Mouse (Mus musculus) CH12.LX (cell line): ENCODE data around the gene Eif4g3. TPM values are rescaled to one million over a fixed set of nuclear protein-coding genes. Genes with fewer than 3 reads are reported as not detected.

Experiments
- DNase-seq: peaks from one replicate; pipeline ENCODE4 v3.0.0-alpha.2; 2013; ENCODE audit errors: extremely low read depth
- H3K27ac ChIP-seq: 2 replicates; pipeline ENCODE4 v1.5.1; 2012; ENCODE audit warnings: low read depth, mild to moderate bottlenecking, control low read depth, moderate library complexity; ENCODE audit not compliant: insufficient read depth
- H3K27me3 ChIP-seq: replicated peaks from 2 replicates; pipeline ENCODE3; 2012; ENCODE audit warnings: inconsistent platforms
- H3K36me3 ChIP-seq, 2 experiments: replicated peaks in 1 of 2; 2 replicates each; pipeline versions ENCODE3 to v1.6.1; 2012; ENCODE audit warnings: inconsistent platforms in 1 of 2, low read length in 1 of 2, mild to moderate bottlenecking in 1 of 2, mixed read lengths in 1 of 2, moderate library complexity in 1 of 2; ENCODE audit not compliant: control insufficient read depth in 1 of 2, insufficient read depth in 1 of 2
- H3K4me1 ChIP-seq, 2 experiments: 2 replicates each; pipeline ENCODE4 v1.6.1; 2012; ENCODE audit warnings: inconsistent platforms in 1 of 2, moderate library complexity in 1 of 2; ENCODE audit not compliant: insufficient read depth in 2 of 2, control insufficient read depth in 1 of 2
- H3K4me2 ChIP-seq: 2 replicates; pipeline ENCODE4 v1.6.1; 2012; ENCODE audit warnings: low read depth, mild to moderate bottlenecking, control low read depth; ENCODE audit not compliant: poor library complexity, insufficient read depth, severe bottlenecking
- H3K4me3 ChIP-seq, 3 experiments: fragments of 150-350 bp in 1 of 3; sonication (generic) in 1 of 3; replicated peaks in 1 of 3; 2 replicates each; pipeline versions ENCODE3 to v1.5.1; 2011 to 2012; ENCODE audit warnings: low read depth in 2 of 3, low read length in 2 of 3, mild to moderate bottlenecking in 2 of 3, moderate library complexity in 2 of 3, control low read depth in 1 of 3, improper control_type of control experiment in 1 of 3, inconsistent platforms in 1 of 3, mixed read lengths in 1 of 3; ENCODE audit not compliant: poor library complexity in 1 of 3
- H3K79me2 ChIP-seq: replicated peaks from 2 replicates; pipeline ENCODE4 v1.6.1; 2012; ENCODE audit warnings: mild to moderate bottlenecking, moderate library complexity; ENCODE audit not compliant: control insufficient read depth, poor library complexity, insufficient read depth, severe bottlenecking; ENCODE audit errors: extremely low read depth
- H3K9ac ChIP-seq: 2 replicates; pipeline ENCODE4 v1.6.1; 2012; ENCODE audit warnings: low read depth, mild to moderate bottlenecking, control low read depth, moderate library complexity; ENCODE audit not compliant: insufficient read depth
- H3K9me3 ChIP-seq: replicated peaks from 2 replicates; pipeline ENCODE3; 2012; ENCODE audit warnings: low read length, inconsistent platforms, mixed read lengths
- CTCF ChIP-seq, 2 experiments: IDR thresholded peaks in 1 of 2; conservative IDR thresholded peaks in 1 of 2; 2 replicates each; pipeline ENCODE4 v1.5.1; 2011 to 2012; ENCODE audit warnings: low read depth in 2 of 2, low read length in 2 of 2, improper control_type of control experiment in 1 of 2, inconsistent platforms in 1 of 2, mild to moderate bottlenecking in 1 of 2, moderate library complexity in 1 of 2
- ELF1 ChIP-seq: IDR thresholded peaks from 2 replicates; pipeline ENCODE4 v1.6.1; 2014; ENCODE audit warnings: low read depth, mild to moderate bottlenecking, inconsistent platforms, low read length, improper control_type of control experiment
- ETS1 ChIP-seq: conservative IDR thresholded peaks from 2 replicates; pipeline ENCODE4 v1.6.1; 2012; ENCODE audit warnings: low read depth, mild to moderate bottlenecking, inconsistent platforms, low read length, improper control_type of control experiment, moderate library complexity
- GABPA ChIP-seq: IDR thresholded peaks from 2 replicates; pipeline ENCODE4 v1.6.1; 2012; ENCODE audit warnings: low read depth, low read length, improper control_type of control experiment, inconsistent platforms; ENCODE audit not compliant: insufficient replicate concordance
- HCFC1 ChIP-seq: IDR thresholded peaks from 2 replicates; pipeline ENCODE4 v1.6.1; 2012; ENCODE audit warnings: low read depth, mild to moderate bottlenecking, inconsistent platforms, low read length, improper control_type of control experiment
- IRF4 ChIP-seq: IDR thresholded peaks from 2 replicates; pipeline ENCODE4 v1.6.1; 2014; ENCODE audit warnings: low read depth, mild to moderate bottlenecking, inconsistent platforms, low read length, improper control_type of control experiment
- MAX ChIP-seq: IDR thresholded peaks from 2 replicates; pipeline ENCODE4 v1.6.1; 2011; ENCODE audit warnings: low read length, improper control_type of control experiment
- MAZ ChIP-seq: IDR thresholded peaks from 2 replicates; pipeline ENCODE4 v1.6.1; 2012; ENCODE audit warnings: low read depth, mild to moderate bottlenecking, inconsistent platforms, low read length, improper control_type of control experiment, moderate library complexity
- MYC ChIP-seq: IDR thresholded peaks from 2 replicates; pipeline ENCODE4 v1.6.1; 2011; ENCODE audit warnings: low read depth, mild to moderate bottlenecking, improper control_type of control experiment, low read length
- PAX5 ChIP-seq: IDR thresholded peaks from 2 replicates; pipeline ENCODE4 v1.6.1; 2012; ENCODE audit warnings: low read length, inconsistent platforms, mixed read lengths
- POLR2AphosphoS2 ChIP-seq: IDR thresholded peaks from 2 replicates; pipeline ENCODE4 v1.6.1; 2011; ENCODE audit warnings: low read depth, low read length, improper control_type of control experiment
- RAD21 ChIP-seq: IDR thresholded peaks from 2 replicates; pipeline ENCODE4 v1.6.1; 2011; ENCODE audit warnings: low read depth, mild to moderate bottlenecking, low read length, improper control_type of control experiment, moderate library complexity
- SIN3A ChIP-seq: IDR thresholded peaks from 2 replicates; pipeline ENCODE4 v1.6.1; 2012; ENCODE audit warnings: low read length, improper control_type of control experiment, inconsistent platforms
- SMC3 ChIP-seq: IDR thresholded peaks from 2 replicates; pipeline ENCODE4 v1.6.1; 2011; ENCODE audit warnings: low read depth, low read length, improper control_type of control experiment
- TCF12 ChIP-seq: IDR thresholded peaks from 2 replicates; pipeline ENCODE4 v1.6.1; 2014; ENCODE audit warnings: low read depth, mild to moderate bottlenecking, inconsistent platforms, low read length, improper control_type of control experiment
- USF1 ChIP-seq: IDR thresholded peaks from 2 replicates; pipeline ENCODE4 v1.6.1; 2014; ENCODE audit warnings: low read depth, mild to moderate bottlenecking, inconsistent platforms, low read length, improper control_type of control experiment
- ZKSCAN1 ChIP-seq: IDR thresholded peaks from 2 replicates; pipeline ENCODE4 v1.6.1; 2012; ENCODE audit warnings: low read depth, inconsistent platforms, low read length, improper control_type of control experiment, borderline replicate concordance
- ZNF384 ChIP-seq: IDR thresholded peaks from 2 replicates; pipeline ENCODE4 v1.6.1; 2012; ENCODE audit warnings: low read depth, low read length, improper control_type of control experiment, inconsistent platforms
- dilution Hi-C: fragments of 300-500 bp; cut with MboI; formaldehyde crosslinking; loops from 2 replicates; pipeline ENCODE4 v1.14.3; 2020; ENCODE audit warnings: low sequenced_read_pairs; ENCODE audit not compliant: extremely low pct_unique_long_range_greater_than_20kb, extremely low pct_ligation_motif_present
- in situ Hi-C: fragments of 300-500 bp; cut with MboI; formaldehyde crosslinking; loops from 3 replicates; pipeline ENCODE4 v1.14.3; 2019; ENCODE audit warnings: low sequenced_read_pairs, low pct_ligation_motif_present, low pct_unique_long_range_greater_than_20kb, mixed read lengths
- polyA plus RNA-seq: library from polyadenylated mRNA; unstranded; fragments of >175 nt; gene quantifications from 2 replicates; pipeline ENCODE4 v1.2.1, GENCODE M21; 2012; ENCODE audit warnings: low read depth; ENCODE audit not compliant: insufficient read length
- total RNA-seq, 2 experiments: library from RNA; depleted of rRNA; stranded (reverse); fragments of 300-350 nt in 1 of 2; fragments of >200 nt in 1 of 2; gene quantifications; 2 replicates each; pipeline ENCODE4 v1.2.3; 2012 to 2014

Eif4g3 gene
- total and polyA plus RNA-seq, 3 experiments: 10.8 to 47.2 (median 24.0) TPM

GRCm38 (mm10) chr4:138127781-138128180, 135.0 kb downstream of the Eif4g3 start:
- no peak for DNase-seq
- Histone ChIP-seq H3K9ac (no peak overlapping the region), H3K79me2 (no peaks in the 10 kb centered on the region; the same call in 1 of the 2 replicates), H3K9me3 (no peaks in the 10 kb centered on the region), H3K4me2 (no peak overlapping the region)
- in situ Hi-C loops: no loop called here
- TF ChIP-seq IRF4 (no peak), ELF1 (no peak), POLR2AphosphoS2 (no peak), MAX (no peak), PAX5 (no peak), GABPA (no peak), MAZ (no peak), TCF12 (no peak), ZKSCAN1 (no peak), ETS1 (no peak)
- TF ChIP-seq, all 38 proteins: peak for 0
- no peak overlapping the region for H3K27ac ChIP-seq
- dilution Hi-C loops: no loop called here
- no peak overlapping the region for H3K4me3 ChIP-seq
- H3K27me3 ChIP-seq: no peaks in the 10 kb centered on the region
- H3K4me1 ChIP-seq: peaks cover 0 to 12% of the 10 kb centered on the region in 2 experiments; a peak in 2 of 4 replicates
- H3K36me3 ChIP-seq: peaks cover 35 to 87% of the 10 kb centered on the region in 2 experiments

GRCm38 (mm10) chr4:138130149-138130548, 137.3 kb downstream of the Eif4g3 start:
- DNase-seq: peak; percentile 43
- Histone ChIP-seq H3K4me3 (no peak overlapping the region), H3K9ac (no peak overlapping the region), H3K4me1 (peaks cover 0 to 12% of the 10 kb centered on the region in 2 experiments; a peak in 2 of 4 replicates), H3K27ac (no peak overlapping the region), H3K36me3 (peaks cover 48 to 86% of the 10 kb centered on the region in 2 experiments), H3K79me2 (no peaks in the 10 kb centered on the region; the same call in 1 of the 2 replicates), H3K4me2 (no peak overlapping the region), H3K27me3 (no peaks in the 10 kb centered on the region), H3K9me3 (no peaks in the 10 kb centered on the region)
- TF ChIP-seq ZNF384 (peak; percentile 91), SIN3A (no peak), RAD21 (peak; percentile 34), CTCF (conservative IDR thresholded peaks at IDR 0.05 in 1 of 2, IDR thresholded peaks at IDR 0.05 in 1 of 2; ENCODE audit: low read depth in 2 of 2, low read length in 2 of 2) (peak in 1 of 2 experiments; percentile 62; a peak in 2 of 4 replicates), MAX (0 out of 2 replicates have a peak, but pooled peaks have one; percentile 18), SMC3 (peak; percentile 17), MYC (peak; percentile 84), USF1 (no peak), HCFC1 (no peak)
- dilution Hi-C loops (no loop called here), in situ Hi-C loops (no loop called here)
